Mouse (Mus musculus) intestine, embryonic 14.5 days (tissue): ENCODE results near the gene Olfr1410. TPM values are rescaled to one million over a fixed set of nuclear protein-coding genes. Genes with fewer than 3 reads are reported as not detected.

Experiments
- ATAC-seq: fragments of 200-750 bp; cut with Nextera tagmentation; replicated peaks from 2 replicates; pipeline ENCODE4 v1.8.0; 2017; ENCODE audit warnings: low read depth, moderate number of reproducible peaks, moderate TSS enrichment, moderate library complexity; ENCODE audit not compliant: low FRiP score, low TSS enrichment
- DNase-seq: peaks from one replicate; pipeline ENCODE4 v3.0.0-alpha.2; 2018; ENCODE audit warnings: low spot score
- H3K27ac ChIP-seq: fragments of 300-500 bp; sonication (generic); 2 replicates; pipeline ENCODE4 v1.5.1; 2014; ENCODE audit warnings: low read depth, mild to moderate bottlenecking, control low read depth
- H3K27me3 ChIP-seq: fragments of 300-500 bp; sonication (generic); replicated peaks from 2 replicates; pipeline ENCODE4 v1.6.1; 2014; ENCODE audit warnings: low read length, control low read depth; ENCODE audit not compliant: control insufficient read depth, insufficient read depth
- H3K36me3 ChIP-seq: fragments of 300-500 bp; sonication (generic); 2 replicates; pipeline ENCODE4 v1.6.1; 2014; ENCODE audit warnings: low read length, control low read depth; ENCODE audit not compliant: control insufficient read depth, insufficient read depth
- H3K4me1 ChIP-seq: fragments of 300-500 bp; sonication (generic); replicated peaks from 2 replicates; pipeline ENCODE4 v1.6.1; 2014; ENCODE audit warnings: low read length, control low read depth, mixed read lengths; ENCODE audit not compliant: control insufficient read depth, insufficient read depth
- H3K4me2 ChIP-seq: fragments of 300-500 bp; sonication (generic); 2 replicates; pipeline ENCODE4 v1.6.1; 2014; ENCODE audit warnings: low read length
- H3K4me3 ChIP-seq: fragments of 300-500 bp; sonication (generic); 2 replicates; pipeline ENCODE4 v1.5.1; 2014; ENCODE audit warnings: low read depth, low read length, control low read depth, mixed read lengths
- H3K9ac ChIP-seq: fragments of 300-500 bp; sonication (generic); 2 replicates; pipeline ENCODE4 v1.6.1; 2014; ENCODE audit warnings: mild to moderate bottlenecking, low read length
- H3K9me3 ChIP-seq: fragments of 300-500 bp; sonication (generic); 2 replicates; pipeline ENCODE4 v1.6.1; 2016; ENCODE audit warnings: low read length, control low read depth; ENCODE audit not compliant: control insufficient read depth
- WGBS: fragments of 180-500 bp; shearing (Covaris S2); extraction: QIAGEN DNeasy Blood & Tissue Kit; methylation state at CpG from one replicate; pipeline ENCODE4 v1.1.7; 2014; 5-methylcytosine and 5-hydroxymethylcytosine counted together
- polyA plus RNA-seq: library from polyadenylated mRNA; unstranded; fragments of >200 nt; fragmentation: Nextera tagmentation; extraction: Ambion mirVana; gene quantifications from 2 replicates; pipeline ENCODE4 v1.2.1, GENCODE M21; 2014

Olfr1410 gene
- polyA plus RNA-seq, 1 experiment from 2014 or later: not detected

DNA sequence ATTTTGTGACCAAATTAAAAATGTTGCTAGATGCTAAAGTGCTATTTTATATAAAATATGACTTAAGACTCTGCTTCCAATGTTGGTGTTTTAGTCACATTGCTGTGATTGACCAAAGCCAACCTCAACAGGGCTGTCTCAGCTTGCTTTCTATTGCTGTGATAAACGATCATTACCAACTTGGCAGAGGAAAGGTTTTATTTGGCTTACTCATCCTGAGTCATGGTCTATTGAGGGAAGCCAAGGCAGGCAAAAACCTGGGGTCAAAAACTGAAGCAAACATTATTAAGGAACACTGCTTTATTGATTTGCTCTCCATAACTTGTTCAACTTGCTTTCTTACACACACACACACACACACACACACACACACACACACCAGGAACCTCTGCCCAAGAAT, 10.5 kb downstream of the Olfr1410 start:
- Histone ChIP-seq H3K4me2 (no peak overlapping the region), H3K9ac (no peak overlapping the region), H3K36me3 (no peaks in the 10 kb centered on the region), H3K27me3 (no peaks in the 10 kb centered on the region), H3K9me3 (no peaks in the 10 kb centered on the region), H3K4me3 (no peak overlapping the region), H3K27ac (no peak overlapping the region), H3K4me1 (no peaks in the 10 kb centered on the region)
- no peak for DNase-seq
- ATAC-seq: no peak
- WGBS: 78% methylated on average over 1 of the region's 1 CpGs

DNA sequence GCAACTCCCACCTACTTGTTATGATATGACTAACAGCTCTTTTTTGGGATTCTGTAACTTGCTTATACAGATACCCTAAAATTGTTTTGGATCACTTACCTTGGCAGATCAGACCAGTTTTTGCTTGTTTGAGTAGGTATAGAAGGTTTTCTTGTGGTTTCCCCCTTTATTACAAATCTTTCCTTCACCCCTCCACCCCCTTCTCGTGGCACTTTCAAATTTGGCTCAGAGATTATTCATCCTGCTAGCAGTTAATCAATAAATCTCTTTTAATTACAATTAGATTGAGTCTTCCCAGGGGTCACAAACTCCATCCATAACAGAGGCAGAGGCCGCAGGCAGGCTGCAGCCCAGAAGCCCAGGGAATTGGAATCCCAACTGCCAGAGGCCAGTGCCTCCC, 11.9 kb downstream of the Olfr1410 start, which contains the start of gene Olfr12:
TSS of gene Olfr12 (plus strand) at position 301 of the 400 bp plus-strand sequence.
- H3K4me1 ChIP-seq: no peaks in the 10 kb centered on the region
- 70% methylated on average over 2 of the region's 2 CpGs for whole genome bisulfite sequencing
- no peaks in the 10 kb centered on the region for H3K36me3 ChIP-seq
- ATAC-seq: no peak
- no peak within 1 kb of the TSS for H3K27ac ChIP-seq
- H3K9me3 ChIP-seq: no peaks in the 10 kb centered on the region
- no peak for DNase-seq
- H3K9ac ChIP-seq: no peak within 1 kb of the TSS
- no peak within 1 kb of the TSS for H3K4me3 ChIP-seq
- H3K27me3 ChIP-seq: no peaks in the 10 kb centered on the region
- no peak within 1 kb of the TSS for H3K4me2 ChIP-seq

DNA sequence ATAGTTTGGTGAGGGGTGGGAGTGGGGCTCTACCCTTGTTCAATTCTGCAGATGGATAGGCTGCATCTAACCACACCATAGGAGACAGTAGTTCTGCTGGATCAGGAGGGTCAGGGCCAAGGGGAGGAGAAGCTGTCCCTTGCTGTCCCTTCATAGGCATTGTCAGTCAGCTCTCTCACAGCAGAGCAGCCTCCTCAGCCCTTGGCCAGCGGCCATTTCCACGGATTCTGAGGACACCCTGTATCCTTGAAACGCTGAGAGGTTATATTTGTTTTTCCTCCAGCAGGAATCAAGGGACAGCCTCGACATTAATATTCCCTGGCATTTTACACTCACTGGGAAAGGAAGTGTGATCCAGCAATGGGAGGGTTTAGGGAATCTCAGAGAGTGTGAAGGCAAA, 12.8 kb downstream of the Olfr1410 start:
- H3K4me1 ChIP-seq: no peaks in the 10 kb centered on the region
- H3K36me3 ChIP-seq: no peaks in the 10 kb centered on the region
- peak; percentile 9 for DNase-seq
- 62% methylated on average over 4 of the region's 4 CpGs for WGBS
- ATAC-seq: no peak
- H3K27me3 ChIP-seq: no peaks in the 10 kb centered on the region
- no peak overlapping the region for H3K9ac ChIP-seq
- no peak overlapping the region for H3K4me3 ChIP-seq
- H3K9me3 ChIP-seq: no peaks in the 10 kb centered on the region
- no peak overlapping the region for H3K27ac ChIP-seq
- no peak overlapping the region for H3K4me2 ChIP-seq

DNA sequence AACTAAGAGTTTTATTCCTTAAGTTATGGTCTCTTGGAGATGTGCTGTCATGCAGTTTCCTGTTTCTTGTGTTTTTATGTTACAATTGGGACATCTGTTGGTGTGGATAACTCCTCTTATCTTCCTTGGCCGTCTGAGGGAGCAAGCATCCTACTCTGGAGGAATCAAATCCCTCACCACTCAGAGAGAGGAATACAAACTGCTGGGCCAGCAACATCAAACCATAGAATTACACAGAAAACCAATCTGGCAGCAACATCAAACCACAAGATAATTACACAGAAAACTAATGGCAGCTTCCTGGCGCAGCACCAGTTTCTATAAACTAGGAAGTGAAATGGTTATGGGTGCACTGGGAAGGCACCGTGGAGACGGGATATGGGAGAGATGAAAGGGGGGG, 22.6 kb downstream of the Olfr1410 start:
- Histone ChIP-seq H3K27ac (no peak overlapping the region), H3K4me1 (no peaks in the 10 kb centered on the region), H3K9me3 (no peaks in the 10 kb centered on the region), H3K27me3 (no peaks in the 10 kb centered on the region), H3K9ac (no peak overlapping the region), H3K4me2 (no peak overlapping the region), H3K36me3 (no peaks in the 10 kb centered on the region), H3K4me3 (no peak overlapping the region)
- DNase-seq: no peak
- WGBS: 69% methylated on average over 4 of the region's 4 CpGs
- ATAC-seq: no peak

DNA sequence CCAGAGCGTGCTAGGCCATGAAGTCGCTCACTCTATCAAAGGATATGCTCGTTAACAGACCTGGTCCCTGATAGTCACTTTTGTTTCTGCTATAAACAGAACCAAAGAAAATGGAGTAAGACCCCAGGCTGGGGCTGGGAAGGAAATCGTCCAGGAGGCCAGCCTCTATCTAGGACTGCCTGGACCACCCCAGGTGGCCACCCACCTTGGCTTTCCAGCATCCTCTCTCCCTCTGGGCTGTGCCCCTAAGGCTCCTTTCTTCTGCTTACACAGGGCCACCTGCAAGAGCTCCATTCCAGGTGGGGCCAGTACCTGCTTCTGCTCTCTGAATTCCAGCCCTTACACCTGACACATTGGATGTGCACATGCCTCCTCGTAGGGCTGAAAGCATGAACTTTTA, 26.6 kb downstream of the Olfr1410 start:
- H3K4me2 ChIP-seq: no peak overlapping the region
- DNase-seq: no peak
- H3K4me1 ChIP-seq: no peaks in the 10 kb centered on the region
- WGBS: 82% methylated on average over 5 of the region's 5 CpGs
- H3K36me3 ChIP-seq: peaks cover 21% of the 10 kb centered on the region
- no peak for ATAC-seq
- no peak overlapping the region for H3K9ac ChIP-seq
- H3K27ac ChIP-seq: no peak overlapping the region
- H3K9me3 ChIP-seq: no peaks in the 10 kb centered on the region
- no peaks in the 10 kb centered on the region for H3K27me3 ChIP-seq
- no peak overlapping the region for H3K4me3 ChIP-seq

GRCm38 (mm10) chr1:92632948-92633347, 27.4 kb downstream of the Olfr1410 start:
- Histone ChIP-seq H3K4me3 (no peak overlapping the region), H3K27ac (no peak overlapping the region), H3K4me2 (no peak overlapping the region), H3K36me3 (peaks cover 29% of the 10 kb centered on the region), H3K9me3 (no peaks in the 10 kb centered on the region), H3K27me3 (no peaks in the 10 kb centered on the region), H3K9ac (no peak overlapping the region), H3K4me1 (no peaks in the 10 kb centered on the region)
- no peak for DNase-seq
- no peak for ATAC-seq
- WGBS: 65% methylated on average over 6 of the region's 6 CpGs

DNA sequence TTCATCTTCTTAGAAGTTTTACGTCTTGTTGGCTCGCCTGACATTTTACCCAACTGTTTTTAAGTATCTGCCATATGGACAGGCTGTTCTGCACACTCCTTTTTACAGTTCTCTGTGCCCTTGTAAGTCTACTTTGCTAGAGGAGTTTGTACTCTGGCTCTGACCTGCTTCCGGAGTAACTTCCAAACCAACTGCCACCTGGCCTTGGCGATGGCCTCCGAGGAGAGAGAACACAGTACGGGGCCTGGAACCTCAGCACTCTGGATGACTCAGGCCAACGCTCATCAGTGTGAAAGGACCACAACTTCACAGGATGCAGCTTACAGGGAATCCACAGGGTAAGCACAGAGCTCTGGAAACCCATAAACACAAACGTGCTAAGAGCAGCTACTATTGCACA, 28.1 kb downstream of the Olfr1410 start:
- H3K27ac ChIP-seq: no peak overlapping the region
- no peak for DNase-seq
- no peak overlapping the region for H3K4me3 ChIP-seq
- no peak overlapping the region for H3K9ac ChIP-seq
- H3K4me1 ChIP-seq: no peaks in the 10 kb centered on the region
- no peak for ATAC-seq
- WGBS: 82% methylated on average over 8 of the region's 8 CpGs
- no peaks in the 10 kb centered on the region for H3K27me3 ChIP-seq
- peaks cover 36% of the 10 kb centered on the region for H3K36me3 ChIP-seq
- no peak overlapping the region for H3K4me2 ChIP-seq
- H3K9me3 ChIP-seq: no peaks in the 10 kb centered on the region

- 45% methylated on average over 1 of the region's 1 CpGs for WGBS
- H3K27me3 ChIP-seq: no peaks in the 10 kb centered on the region
- H3K9ac ChIP-seq: no peak overlapping the region
- H3K4me2 ChIP-seq: no peak overlapping the region
- no peak for DNase-seq
- no peaks in the 10 kb centered on the region for H3K9me3 ChIP-seq
- H3K36me3 ChIP-seq: peaks cover 36% of the 10 kb centered on the region
- H3K4me3 ChIP-seq: no peak overlapping the region
- no peaks in the 10 kb centered on the region for H3K4me1 ChIP-seq
- no peak; the same call in 1 of the 2 replicates for ATAC-seq
- H3K27ac ChIP-seq: no peak overlapping the region
Observed at GRCm38 (mm10) chr1:92634569-92634968, 29.0 kb downstream of the Olfr1410 start.

- Histone ChIP-seq H3K9me3 (no peaks in the 10 kb centered on the region), H3K9ac (no peak overlapping the region), H3K4me2 (no peak overlapping the region), H3K27ac (no peak overlapping the region), H3K27me3 (no peaks in the 10 kb centered on the region), H3K36me3 (peaks cover 36% of the 10 kb centered on the region), H3K4me1 (no peaks in the 10 kb centered on the region; the same call in 1 of the 2 replicates), H3K4me3 (no peak overlapping the region)
- no peak; the same call in 1 of the 2 replicates for ATAC-seq
- DNase-seq: peak; percentile 46
- 77% methylated on average over 4 of the region's 4 CpGs for WGBS
Observed at GRCm38 (mm10) chr1:92634976-92635599, 29.5 kb downstream of the Olfr1410 start.
